Mouse (Mus musculus): ENCODE data around the gene Exoc5. TPM values are rescaled to one million over a fixed set of nuclear protein-coding genes. Genes with fewer than 3 reads are reported as not detected.

Gene Exoc5
- polyA plus RNA-seq, 1 experiment from 2014 or later = 58.9 TPM

GRCm38 (mm10) chr14:49074361-49074760 is 7.9 kb upstream of the Exoc5 start:
- H3K4me1 ChIP-seq (ENCODE audit: control insufficient read depth, insufficient read depth, low read length) = no peaks in the 10 kb centered on the region
- 77% methylated on average over 2 of the region's 2 CpGs for WGBS
- no peaks in the 10 kb centered on the region for H3K27me3 ChIP-seq (ENCODE audit: control insufficient read depth, insufficient read depth, low read length)
- no peak overlapping the region for H3K9ac ChIP-seq (ENCODE audit: low read depth, low read length)
- no peak overlapping the region for H3K27ac ChIP-seq (ENCODE audit: low read depth, low read length)
- no peak overlapping the region for H3K4me2 ChIP-seq (replicated peaks; ENCODE audit: low read depth, low read length)
- H3K9me3 ChIP-seq (ENCODE audit: control insufficient read depth, low read length) = no peaks in the 10 kb centered on the region
- H3K4me3 ChIP-seq (ENCODE audit: low read length) = no peak overlapping the region
- H3K36me3 ChIP-seq (ENCODE audit: control insufficient read depth, insufficient read depth, low read length) = peaks cover 17% of the 10 kb centered on the region; the same call in 1 of the 2 replicates
- ATAC-seq (ENCODE audit: low FRiP score, low TSS enrichment) = no peak

- Histone ChIP-seq H3K27me3 (ENCODE audit: control insufficient read depth, insufficient read depth, low read length) (no peaks in the 10 kb centered on the region), H3K9ac (ENCODE audit: low read depth, low read length) (no peak overlapping the region), H3K9me3 (ENCODE audit: control insufficient read depth, low read length) (no peaks in the 10 kb centered on the region), H3K36me3 (ENCODE audit: control insufficient read depth, insufficient read depth, low read length) (peaks cover 14% of the 10 kb centered on the region; the same call in 1 of the 2 replicates), H3K4me3 (ENCODE audit: low read length) (no peak overlapping the region), H3K4me2 (replicated peaks; ENCODE audit: low read depth, low read length) (no peak overlapping the region), H3K27ac (ENCODE audit: low read depth, low read length) (no peak overlapping the region), H3K4me1 (ENCODE audit: control insufficient read depth, insufficient read depth, low read length) (no peaks in the 10 kb centered on the region)
- no peak for ATAC-seq (ENCODE audit: low FRiP score, low TSS enrichment)
- 95% methylated on average over 7 of the region's 7 CpGs for WGBS
Measured at GRCm38 (mm10) chr14:49073896-49074295, 7.4 kb upstream of the Exoc5 start.

- Histone ChIP-seq H3K9me3 (ENCODE audit: control insufficient read depth, low read length) (no peaks in the 10 kb centered on the region), H3K36me3 (ENCODE audit: control insufficient read depth, insufficient read depth, low read length) (peaks cover 12% of the 10 kb centered on the region; the same call in 1 of the 2 replicates), H3K4me2 (replicated peaks; ENCODE audit: low read depth, low read length) (no peak overlapping the region), H3K4me3 (ENCODE audit: low read length) (no peak overlapping the region), H3K27me3 (ENCODE audit: control insufficient read depth, insufficient read depth, low read length) (no peaks in the 10 kb centered on the region), H3K27ac (ENCODE audit: low read depth, low read length) (no peak overlapping the region), H3K9ac (ENCODE audit: low read depth, low read length) (no peak overlapping the region), H3K4me1 (ENCODE audit: control insufficient read depth, insufficient read depth, low read length) (peaks cover 1% of the 10 kb centered on the region; the same call in 1 of the 2 replicates)
- ATAC-seq (ENCODE audit: low FRiP score, low TSS enrichment) = no peak
- WGBS = 85% methylated on average over 2 of the region's 2 CpGs
Measured at GRCm38 (mm10) chr14:49072837-49073236, 6.4 kb upstream of the Exoc5 start.

- Histone ChIP-seq H3K9me3 (ENCODE audit: control insufficient read depth, low read length) (no peaks in the 10 kb centered on the region), H3K4me1 (ENCODE audit: control insufficient read depth, insufficient read depth, low read length) (peaks cover 13% of the 10 kb centered on the region), H3K4me2 (replicated peaks; ENCODE audit: low read depth, low read length) (peak within 1 kb of the TSS; percentile 60), H3K27ac (ENCODE audit: low read depth, low read length) (peak within 1 kb of the TSS; percentile 98), H3K27me3 (ENCODE audit: control insufficient read depth, insufficient read depth, low read length) (no peaks in the 10 kb centered on the region), H3K4me3 (ENCODE audit: low read length) (peak within 1 kb of the TSS; percentile 93), H3K9ac (ENCODE audit: low read depth, low read length) (peak within 1 kb of the TSS; percentile 94), H3K36me3 (ENCODE audit: control insufficient read depth, insufficient read depth, low read length) (no peaks in the 10 kb centered on the region)
- WGBS = under 1% methylated on average over 39 of the region's 62 CpGs
- peak; percentile 69 for ATAC-seq (ENCODE audit: low FRiP score, low TSS enrichment)
Measured at GRCm38 (mm10) chr14:49065529-49066273, 752 bp downstream of the Exoc5 start, which contains the start of gene Ap5m1. Ap5m1 (plus strand) TSS chr14:49066097.

GRCm38 (mm10) chr14:49063838-49064237 is 2.6 kb downstream of the Exoc5 start:
- H3K36me3 ChIP-seq (ENCODE audit: control insufficient read depth, insufficient read depth, low read length) = no peaks in the 10 kb centered on the region
- no peak overlapping the region for H3K9ac ChIP-seq (ENCODE audit: low read depth, low read length)
- no peak overlapping the region for H3K27ac ChIP-seq (ENCODE audit: low read depth, low read length)
- H3K4me1 ChIP-seq (ENCODE audit: control insufficient read depth, insufficient read depth, low read length) = peaks cover 13% of the 10 kb centered on the region
- H3K4me2 ChIP-seq (replicated peaks; ENCODE audit: low read depth, low read length) = no peak overlapping the region
- H3K4me3 ChIP-seq (ENCODE audit: low read length) = no peak overlapping the region
- WGBS = 60% methylated on average over 2 of the region's 2 CpGs
- H3K27me3 ChIP-seq (ENCODE audit: control insufficient read depth, insufficient read depth, low read length) = no peaks in the 10 kb centered on the region
- no peaks in the 10 kb centered on the region for H3K9me3 ChIP-seq (ENCODE audit: control insufficient read depth, low read length)
- ATAC-seq (ENCODE audit: low FRiP score, low TSS enrichment) = no peak

GRCm38 (mm10) chr14:49049492-49049891 is 17.0 kb downstream of the Exoc5 start:
- Histone ChIP-seq H3K27me3 (ENCODE audit: control insufficient read depth, insufficient read depth, low read length) (no peaks in the 10 kb centered on the region), H3K4me2 (replicated peaks; ENCODE audit: low read depth, low read length) (no peak overlapping the region), H3K4me3 (ENCODE audit: low read length) (no peak overlapping the region), H3K36me3 (ENCODE audit: control insufficient read depth, insufficient read depth, low read length) (peaks cover 3% of the 10 kb centered on the region; the same call in 1 of the 2 replicates), H3K9me3 (ENCODE audit: control insufficient read depth, low read length) (no peaks in the 10 kb centered on the region), H3K27ac (ENCODE audit: low read depth, low read length) (no peak overlapping the region), H3K4me1 (ENCODE audit: control insufficient read depth, insufficient read depth, low read length) (no peaks in the 10 kb centered on the region), H3K9ac (ENCODE audit: low read depth, low read length) (no peak overlapping the region)
- no peak for ATAC-seq (ENCODE audit: low FRiP score, low TSS enrichment)

- Histone ChIP-seq H3K9ac (ENCODE audit: low read depth, low read length) (no peak overlapping the region), H3K27me3 (ENCODE audit: control insufficient read depth, insufficient read depth, low read length) (no peaks in the 10 kb centered on the region), H3K4me1 (ENCODE audit: control insufficient read depth, insufficient read depth, low read length) (no peaks in the 10 kb centered on the region), H3K4me3 (ENCODE audit: low read length) (no peak overlapping the region), H3K4me2 (replicated peaks; ENCODE audit: low read depth, low read length) (no peak overlapping the region), H3K36me3 (ENCODE audit: control insufficient read depth, insufficient read depth, low read length) (peaks cover 6% of the 10 kb centered on the region), H3K9me3 (ENCODE audit: control insufficient read depth, low read length) (no peaks in the 10 kb centered on the region), H3K27ac (ENCODE audit: low read depth, low read length) (no peak overlapping the region)
- no peak for ATAC-seq (ENCODE audit: low FRiP score, low TSS enrichment)
- WGBS = 95% methylated on average over 4 of the region's 4 CpGs
Measured at GRCm38 (mm10) chr14:49045610-49046009, 20.8 kb downstream of the Exoc5 start.

- Histone ChIP-seq H3K9me3 (ENCODE audit: control insufficient read depth, low read length) (peaks cover 4% of the 10 kb centered on the region; the same call in 1 of the 2 replicates), H3K36me3 (ENCODE audit: control insufficient read depth, insufficient read depth, low read length) (peaks cover 22% of the 10 kb centered on the region), H3K4me2 (replicated peaks; ENCODE audit: low read depth, low read length) (no peak overlapping the region), H3K9ac (ENCODE audit: low read depth, low read length) (no peak overlapping the region), H3K4me1 (ENCODE audit: control insufficient read depth, insufficient read depth, low read length) (no peaks in the 10 kb centered on the region), H3K27ac (ENCODE audit: low read depth, low read length) (no peak overlapping the region), H3K4me3 (ENCODE audit: low read length) (no peak overlapping the region), H3K27me3 (ENCODE audit: control insufficient read depth, insufficient read depth, low read length) (no peaks in the 10 kb centered on the region)
- no peak for ATAC-seq (ENCODE audit: low FRiP score, low TSS enrichment)
- 88% methylated on average over 5 of the region's 5 CpGs for WGBS
Measured at GRCm38 (mm10) chr14:49028991-49029390, 37.5 kb downstream of the Exoc5 start.

- no peaks in the 10 kb centered on the region for H3K4me1 ChIP-seq (ENCODE audit: control insufficient read depth, insufficient read depth, low read length)
- WGBS = 92% methylated on average over 3 of the region's 3 CpGs
Measured at GRCm38 (mm10) chr14:49027779-49028368, 38.6 kb downstream of the Exoc5 start.

More at GRCm38 (mm10) chr14:49027779-49028368, 38.6 kb downstream of the Exoc5 start:
- Histone ChIP-seq H3K4me3 (ENCODE audit: low read length) (no peak overlapping the region), H3K4me2 (replicated peaks; ENCODE audit: low read depth, low read length) (no peak overlapping the region), H3K27ac (ENCODE audit: low read depth, low read length) (no peak overlapping the region), H3K27me3 (ENCODE audit: control insufficient read depth, insufficient read depth, low read length) (no peaks in the 10 kb centered on the region), H3K9ac (ENCODE audit: low read depth, low read length) (no peak overlapping the region), H3K36me3 (ENCODE audit: control insufficient read depth, insufficient read depth, low read length) (peaks cover 16% of the 10 kb centered on the region), H3K9me3 (ENCODE audit: control insufficient read depth, low read length) (peaks cover 4% of the 10 kb centered on the region; the same call in 1 of the 2 replicates)
- ATAC-seq (ENCODE audit: low FRiP score, low TSS enrichment) = no peak
